Mouse (Mus musculus): Measurements from ENCODE around the gene Auh. TPM values are rescaled to one million over a fixed set of nuclear protein-coding genes. Genes with fewer than 3 reads are reported as not detected.
A peak's percentile ranks its signal among the peaks of the same experiment; 100 is the strongest.

Auh gene
- 39.9 and 42.0 TPM in 2 replicates for polyA plus RNA-seq (2015; fragmentation: Nextera tagmentation; extraction: Ambion mirVana)

DNA sequence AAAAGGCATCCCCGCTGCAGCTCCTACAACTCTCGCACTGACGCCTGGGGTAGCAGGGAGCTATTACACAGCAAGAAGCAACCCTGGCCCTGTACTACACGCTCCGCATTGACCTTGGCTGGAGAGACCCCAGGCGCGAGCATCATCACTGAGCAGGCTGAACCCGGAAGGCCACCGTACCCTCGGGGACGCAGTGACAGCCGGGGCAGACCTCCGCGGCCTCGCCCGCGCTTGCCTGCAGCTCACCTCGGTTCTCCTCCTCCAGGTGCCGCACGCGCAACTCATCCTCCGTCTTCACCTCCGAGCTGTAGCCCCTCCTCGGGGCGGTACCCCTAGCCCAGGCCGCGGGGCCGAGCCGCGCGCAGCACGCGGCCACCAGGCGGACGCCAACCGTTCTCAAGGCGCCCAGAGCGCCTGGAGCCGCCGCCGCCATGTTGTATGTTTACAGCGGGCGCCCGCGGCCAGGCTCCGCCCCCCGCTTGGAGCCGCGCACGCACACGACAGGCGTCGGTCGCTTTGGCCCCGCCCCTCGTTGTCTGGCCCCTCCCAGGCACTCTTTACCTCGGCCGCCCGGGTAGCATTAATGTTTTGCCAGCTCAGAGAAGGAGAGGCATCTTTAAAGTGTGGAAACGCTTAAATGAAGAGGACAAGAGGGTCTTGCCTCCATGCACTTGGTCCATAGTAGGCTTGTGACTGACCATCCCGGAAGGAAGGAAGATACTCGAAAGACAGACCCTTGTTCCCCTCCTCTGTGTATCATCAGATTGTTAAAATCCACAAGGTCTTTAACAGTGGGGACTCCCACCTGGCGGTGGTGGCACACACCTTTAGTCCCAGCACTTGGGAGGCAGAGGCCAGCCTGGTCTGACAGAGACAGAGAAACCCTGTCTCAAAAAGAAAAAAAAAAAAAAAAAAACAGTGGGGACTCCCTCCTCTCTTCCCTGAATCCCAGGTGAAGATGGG, at the start of gene Auh:
Gene Auh (minus strand): TSS at position 473 of the 963 bp plus-strand sequence.
- ATAC-seq (ENCODE audit: low FRiP score, low read depth): peak; percentile 97

DNA sequence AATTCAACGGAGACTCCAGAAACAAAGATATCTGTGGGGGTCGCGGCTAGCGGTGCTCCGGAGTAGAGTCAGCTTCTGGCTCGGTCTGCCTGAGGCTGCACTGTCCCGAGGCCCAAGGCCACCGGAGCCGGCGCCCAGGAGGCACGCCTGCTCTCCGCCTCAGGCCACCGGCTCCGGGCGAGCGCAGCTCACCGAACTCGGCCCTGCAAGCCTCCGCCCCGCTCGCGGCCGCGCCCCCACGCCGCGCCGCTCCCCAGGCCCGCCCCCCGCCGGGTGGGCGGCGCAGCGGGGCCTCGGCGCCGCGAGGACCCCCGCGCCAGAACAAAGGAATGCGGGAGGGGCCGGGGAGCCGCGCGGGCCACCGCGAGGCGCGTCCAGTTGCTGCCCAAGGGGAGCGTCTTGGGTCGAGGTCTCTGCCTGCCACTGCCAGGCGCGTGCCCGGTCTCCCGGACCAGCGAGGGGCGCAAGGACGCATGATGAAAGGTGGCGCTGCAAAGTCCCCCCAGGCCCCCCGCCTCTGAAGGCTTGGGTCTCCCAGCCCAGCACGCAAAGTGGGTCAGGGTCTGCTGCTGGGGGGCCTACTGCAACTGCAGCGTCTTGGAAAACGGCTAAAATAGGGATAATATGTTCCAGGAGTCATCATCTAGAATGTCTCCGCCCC, 49.0 kb upstream of the Auh start:
- Histone ChIP-seq H3K27me3 (peaks cover 12% of the 10 kb centered on the region), H3K9ac (peak overlapping the region; percentile 82), H3K4me3 (peak overlapping the region; percentile 88), H3K4me2 (replicated peaks) (peak overlapping the region; percentile 99), H3K9me3 (no peaks in the 10 kb centered on the region), H3K27ac (peak overlapping the region; percentile 69), H3K4me1 (peaks cover 49% of the 10 kb centered on the region), H3K36me3 (no peaks in the 10 kb centered on the region)
- WGBS: under 1% methylated on average over 58 of the region's 64 CpGs
- ATAC-seq (ENCODE audit: low FRiP score, low read depth): peak; percentile 16; the same call in 1 of the 2 replicates

More for the DNA sequence above, at the start of gene Auh:
- Histone ChIP-seq H3K4me1 (peaks cover 21% of the 10 kb centered on the region), H3K4me3 (peak within 1 kb of the TSS; percentile 87), H3K27me3 (no peaks in the 10 kb centered on the region), H3K36me3 (no peaks in the 10 kb centered on the region), H3K27ac (peak within 1 kb of the TSS; percentile 75), H3K9ac (peak within 1 kb of the TSS; percentile 86), H3K4me2 (replicated peaks) (peak within 1 kb of the TSS; percentile 80), H3K9me3 (no peaks in the 10 kb centered on the region)
- WGBS: under 1% methylated on average over 63 of the region's 63 CpGs

DNA sequence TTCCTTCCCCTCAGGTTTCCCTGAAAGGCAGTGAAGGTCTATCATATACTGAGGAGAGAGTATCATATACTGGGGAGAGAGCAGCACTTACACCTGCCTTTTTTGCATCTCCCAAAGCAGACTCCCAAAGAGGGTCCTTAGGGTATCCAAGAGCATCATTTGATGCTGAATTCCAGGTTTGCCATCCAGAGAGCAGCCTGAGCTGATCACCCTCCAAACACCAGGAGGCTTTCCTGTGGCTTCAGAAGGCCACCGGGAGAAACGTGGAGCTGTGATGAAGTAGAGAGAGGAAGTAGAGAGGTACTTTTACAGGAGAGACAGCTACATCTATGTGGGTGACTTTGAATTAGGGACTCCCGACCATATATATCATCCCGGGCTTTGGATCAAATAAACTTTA, 48.3 kb upstream of the Auh start:
- Histone ChIP-seq H3K36me3 (no peaks in the 10 kb centered on the region), H3K27me3 (peaks cover 9% of the 10 kb centered on the region), H3K9ac (peak overlapping the region; percentile 82), H3K4me3 (peak overlapping the region; percentile 88), H3K27ac (no peak overlapping the region), H3K4me1 (peaks cover 52% of the 10 kb centered on the region), H3K4me2 (replicated peaks) (peak overlapping the region; percentile 99), H3K9me3 (no peaks in the 10 kb centered on the region)
- WGBS: 19% methylated on average over 4 of the region's 4 CpGs
- ATAC-seq (ENCODE audit: low FRiP score, low read depth): no peak

DNA sequence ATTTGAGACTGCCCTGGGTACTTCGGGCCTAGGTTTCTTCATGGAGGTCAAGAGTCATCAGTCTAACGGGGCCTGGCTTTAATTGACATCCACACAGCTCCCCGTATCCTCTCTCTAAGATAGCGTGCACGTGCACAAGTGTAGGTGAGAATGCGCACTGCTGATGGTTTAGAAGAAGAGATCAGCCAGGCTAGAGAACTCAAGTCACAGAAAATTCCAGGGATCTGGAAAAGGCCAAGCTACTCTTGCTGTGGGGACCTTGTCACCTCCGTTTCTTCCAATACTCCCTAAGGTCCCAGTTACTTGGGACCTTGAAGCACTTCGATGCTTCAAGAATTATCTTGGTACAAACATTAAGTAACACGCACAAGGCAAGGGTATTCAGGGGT, 47.7 kb upstream of the Auh start:
- Histone ChIP-seq H3K9ac (no peak overlapping the region), H3K4me2 (replicated peaks) (peak overlapping the region; percentile 99), H3K4me1 (peaks cover 51% of the 10 kb centered on the region), H3K27me3 (peaks cover 7% of the 10 kb centered on the region), H3K4me3 (peak overlapping the region; percentile 5; the same call in 1 of the 2 replicates), H3K9me3 (no peaks in the 10 kb centered on the region), H3K36me3 (no peaks in the 10 kb centered on the region), H3K27ac (no peak overlapping the region)
- WGBS: 53% methylated on average over 9 of the region's 9 CpGs
- no peak for ATAC-seq (ENCODE audit: low FRiP score, low read depth)

DNA sequence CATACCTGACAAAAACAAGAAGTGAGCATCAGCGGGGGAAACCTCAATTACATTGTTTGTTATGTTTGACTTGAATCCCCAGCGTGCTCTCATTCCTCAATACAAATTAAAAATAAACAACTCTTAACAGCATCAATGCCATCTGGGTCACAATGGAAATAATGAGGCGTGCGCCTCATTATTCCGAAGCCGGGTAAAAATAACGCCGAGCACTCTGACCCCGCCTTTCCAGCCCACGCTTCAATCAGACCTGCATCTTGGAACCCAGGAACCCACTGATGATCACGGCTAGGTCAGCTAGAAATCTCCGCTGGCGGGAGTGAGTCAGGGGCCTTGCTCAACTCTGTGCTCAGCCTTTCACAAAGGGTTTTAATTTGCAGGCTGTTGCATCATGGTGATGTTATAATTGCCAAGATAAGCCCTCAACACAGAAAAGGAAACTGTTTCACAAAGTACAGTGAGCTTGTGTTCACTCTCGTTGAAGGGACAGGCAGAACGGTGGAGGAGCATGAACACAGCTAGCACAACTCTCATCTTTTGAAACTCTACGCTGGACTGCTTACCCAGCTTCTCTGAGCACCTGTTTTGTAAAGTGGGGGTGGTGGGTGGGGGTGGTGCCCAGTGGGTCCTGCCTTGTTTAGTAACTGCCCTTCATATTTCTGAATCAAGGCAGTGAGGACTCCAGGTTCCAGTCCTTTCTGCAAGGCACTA, 47.2 kb upstream of the Auh start:
- Histone ChIP-seq H3K27me3 (peaks cover 1% of the 10 kb centered on the region; the same call in 1 of the 2 replicates), H3K4me2 (replicated peaks) (peak overlapping the region; percentile 99), H3K9me3 (no peaks in the 10 kb centered on the region), H3K4me3 (peak overlapping the region; percentile 10; the same call in 1 of the 2 replicates), H3K27ac (no peak overlapping the region; the same call in 1 of the 2 replicates), H3K9ac (peak overlapping the region; percentile 45; the same call in 1 of the 2 replicates), H3K36me3 (no peaks in the 10 kb centered on the region), H3K4me1 (peaks cover 47% of the 10 kb centered on the region)
- 18% methylated on average over 16 of the region's 16 CpGs for WGBS
- no peak for ATAC-seq (ENCODE audit: low FRiP score, low read depth)

DNA sequence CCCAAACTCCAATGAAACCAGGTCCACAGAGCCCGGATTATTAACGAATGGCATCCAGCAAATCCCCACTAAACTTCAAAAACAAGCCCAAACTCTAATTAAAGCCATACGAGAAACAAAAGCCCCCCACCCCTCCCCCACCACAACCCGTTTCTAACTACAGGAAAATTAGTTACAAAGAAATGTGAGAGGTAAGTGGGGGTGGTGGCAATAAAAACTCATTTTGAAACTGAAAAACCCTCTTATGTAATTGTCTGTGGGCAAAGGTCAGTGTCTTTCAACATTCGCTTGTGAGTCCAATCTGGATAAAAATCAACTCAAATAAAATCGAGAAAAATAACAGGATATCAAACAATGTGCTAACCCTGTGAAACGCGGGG, 46.6 kb upstream of the Auh start:
- H3K27ac ChIP-seq: no peak overlapping the region
- WGBS: 9% methylated on average over 8 of the region's 8 CpGs
- no peak for ATAC-seq (ENCODE audit: low FRiP score, low read depth)
- H3K4me2 ChIP-seq (replicated peaks): peak overlapping the region; percentile 99
- no peaks in the 10 kb centered on the region for H3K36me3 ChIP-seq
- H3K4me3 ChIP-seq: peak overlapping the region; percentile 10; the same call in 1 of the 2 replicates
- no peaks in the 10 kb centered on the region for H3K27me3 ChIP-seq
- H3K4me1 ChIP-seq: peaks cover 45% of the 10 kb centered on the region
- no peaks in the 10 kb centered on the region for H3K9me3 ChIP-seq
- H3K9ac ChIP-seq: peak overlapping the region; percentile 45; the same call in 1 of the 2 replicates

DNA sequence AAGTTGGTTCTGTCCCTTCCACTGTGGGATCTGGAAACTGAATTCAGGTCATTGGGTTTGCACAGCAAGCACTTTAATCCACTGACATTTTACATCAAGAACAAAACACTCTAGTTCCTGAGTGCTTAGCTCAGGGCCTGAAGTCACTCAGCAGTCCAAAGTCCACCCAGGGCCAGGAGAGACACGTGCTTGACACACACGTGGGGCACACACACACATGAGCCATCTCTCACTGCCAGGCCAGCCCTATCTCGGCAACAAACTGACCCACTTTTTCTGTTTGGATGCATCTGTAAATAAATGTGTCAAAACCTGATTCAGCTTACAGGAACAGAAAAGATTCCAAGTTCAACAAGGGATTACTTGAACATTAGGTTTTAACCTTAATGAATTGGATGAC, 45.2 kb upstream of the Auh start:
- Histone ChIP-seq H3K4me2 (replicated peaks) (no peak overlapping the region), H3K4me1 (peaks cover 45% of the 10 kb centered on the region), H3K27ac (no peak overlapping the region), H3K9ac (no peak overlapping the region), H3K36me3 (no peaks in the 10 kb centered on the region), H3K4me3 (no peak overlapping the region), H3K27me3 (no peaks in the 10 kb centered on the region), H3K9me3 (no peaks in the 10 kb centered on the region)
- 41% methylated on average over 3 of the region's 3 CpGs for WGBS
- ATAC-seq (ENCODE audit: low FRiP score, low read depth): no peak

DNA sequence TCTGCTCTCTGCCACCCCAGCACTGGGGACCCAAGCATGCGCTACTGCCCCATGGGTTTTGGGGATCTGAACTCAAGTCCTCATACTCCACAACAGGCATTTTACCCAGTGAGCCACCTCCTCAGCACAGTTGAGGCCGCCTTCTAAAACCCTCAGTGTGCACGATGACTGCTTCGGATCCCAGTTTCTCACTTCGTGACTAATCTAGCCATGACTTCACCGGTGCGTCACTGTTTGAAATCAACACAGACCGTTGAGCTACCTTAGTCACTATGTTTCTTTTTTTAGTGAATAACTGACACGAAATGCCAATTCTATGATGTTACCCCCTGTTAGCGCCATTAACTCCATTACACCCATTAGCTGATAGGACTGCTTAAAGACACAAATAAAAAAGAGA, 43.9 kb upstream of the Auh start:
- ATAC-seq (ENCODE audit: low FRiP score, low read depth): no peak
- peaks cover 5% of the 10 kb centered on the region for H3K36me3 ChIP-seq
- H3K4me2 ChIP-seq (replicated peaks): no peak overlapping the region
- no peaks in the 10 kb centered on the region for H3K9me3 ChIP-seq
- 95% methylated on average over 10 of the region's 10 CpGs for whole genome bisulfite sequencing
- H3K27me3 ChIP-seq: no peaks in the 10 kb centered on the region
- no peak overlapping the region for H3K9ac ChIP-seq
- no peak overlapping the region for H3K27ac ChIP-seq
- no peak overlapping the region for H3K4me3 ChIP-seq
- H3K4me1 ChIP-seq: peaks cover 40% of the 10 kb centered on the region

DNA sequence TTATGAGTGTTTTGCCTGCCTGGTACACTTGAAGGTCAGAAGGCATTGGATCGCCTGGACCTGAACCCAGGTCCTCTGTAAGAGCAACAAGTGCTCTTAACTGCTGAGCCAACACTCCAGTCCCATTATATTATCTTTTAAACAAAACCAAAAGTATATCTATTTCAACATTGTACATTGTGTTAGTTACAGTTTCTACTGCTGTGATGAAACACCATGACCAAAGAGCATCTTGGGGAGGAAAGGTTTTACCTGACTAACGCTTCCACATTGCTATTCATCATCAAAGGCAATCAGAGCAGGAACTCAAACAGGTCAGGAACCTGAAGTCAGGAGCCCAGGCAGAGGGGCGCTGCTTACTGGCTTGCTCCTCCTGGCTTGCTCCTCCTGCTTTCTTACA, 43.1 kb upstream of the Auh start:
- no peaks in the 10 kb centered on the region for H3K9me3 ChIP-seq
- H3K36me3 ChIP-seq: peaks cover 13% of the 10 kb centered on the region
- WGBS: 87% methylated on average over 3 of the region's 3 CpGs
- no peak for ATAC-seq (ENCODE audit: low FRiP score, low read depth)
- no peaks in the 10 kb centered on the region for H3K27me3 ChIP-seq
- no peak overlapping the region for H3K4me2 ChIP-seq (replicated peaks)
- H3K9ac ChIP-seq: no peak overlapping the region
- no peak overlapping the region for H3K27ac ChIP-seq
- peaks cover 35% of the 10 kb centered on the region for H3K4me1 ChIP-seq
- no peak overlapping the region for H3K4me3 ChIP-seq

DNA sequence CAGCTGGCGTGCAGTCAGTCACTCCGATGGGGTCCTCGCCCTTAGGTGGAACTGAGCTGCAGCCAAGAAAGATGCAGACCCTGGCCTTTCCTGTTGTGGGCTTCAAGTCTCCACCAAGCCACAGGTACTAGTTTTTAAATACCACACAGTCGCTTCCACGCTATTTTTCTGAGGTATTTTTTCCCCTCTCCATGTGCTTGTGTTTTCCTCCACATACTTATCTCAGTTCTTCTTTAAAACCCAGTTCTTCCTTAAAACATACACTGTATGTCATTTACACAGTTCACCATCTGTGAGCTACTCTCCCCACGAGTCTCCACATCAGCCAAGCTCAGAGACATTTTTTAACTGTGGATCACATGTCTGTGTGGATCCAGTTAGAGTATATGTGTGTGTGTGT, 41.4 kb upstream of the Auh start:
- WGBS: 81% methylated on average over 6 of the region's 6 CpGs
- H3K4me3 ChIP-seq: no peak overlapping the region
- peaks cover 30% of the 10 kb centered on the region for H3K36me3 ChIP-seq
- no peak overlapping the region for H3K27ac ChIP-seq
- no peak overlapping the region for H3K9ac ChIP-seq
- H3K4me2 ChIP-seq (replicated peaks): no peak overlapping the region
- H3K27me3 ChIP-seq: no peaks in the 10 kb centered on the region
- ATAC-seq (ENCODE audit: low FRiP score, low read depth): no peak
- H3K4me1 ChIP-seq: peaks cover 18% of the 10 kb centered on the region
- no peaks in the 10 kb centered on the region for H3K9me3 ChIP-seq

DNA sequence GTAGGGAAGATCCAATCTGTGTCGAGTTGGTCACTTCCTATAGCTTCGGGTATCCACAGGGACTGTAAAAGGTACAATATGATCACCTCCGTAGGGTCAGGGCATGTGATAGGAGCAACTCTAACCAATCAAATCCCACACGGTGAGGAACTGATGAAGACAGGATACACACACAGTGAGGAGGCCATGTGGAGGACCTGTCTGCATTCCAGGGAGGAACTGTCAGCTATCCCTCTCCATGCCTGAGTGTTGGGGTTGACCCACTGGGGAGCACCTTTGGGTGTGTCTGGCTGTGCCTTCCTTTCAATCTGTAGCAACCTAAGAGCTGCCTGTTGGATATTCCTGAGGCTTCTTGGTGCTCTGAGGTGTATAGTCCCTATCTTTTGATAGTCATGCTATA, 33.4 kb upstream of the Auh start:
- no peaks in the 10 kb centered on the region for H3K27me3 ChIP-seq
- H3K27ac ChIP-seq: no peak overlapping the region
- peaks cover 36% of the 10 kb centered on the region for H3K36me3 ChIP-seq
- no peak overlapping the region for H3K9ac ChIP-seq
- no peak overlapping the region for H3K4me3 ChIP-seq
- WGBS: 87% methylated on average over 4 of the region's 4 CpGs
- no peaks in the 10 kb centered on the region for H3K4me1 ChIP-seq
- ATAC-seq (ENCODE audit: low FRiP score, low read depth): no peak
- H3K9me3 ChIP-seq: no peaks in the 10 kb centered on the region
- no peak overlapping the region for H3K4me2 ChIP-seq (replicated peaks)

DNA sequence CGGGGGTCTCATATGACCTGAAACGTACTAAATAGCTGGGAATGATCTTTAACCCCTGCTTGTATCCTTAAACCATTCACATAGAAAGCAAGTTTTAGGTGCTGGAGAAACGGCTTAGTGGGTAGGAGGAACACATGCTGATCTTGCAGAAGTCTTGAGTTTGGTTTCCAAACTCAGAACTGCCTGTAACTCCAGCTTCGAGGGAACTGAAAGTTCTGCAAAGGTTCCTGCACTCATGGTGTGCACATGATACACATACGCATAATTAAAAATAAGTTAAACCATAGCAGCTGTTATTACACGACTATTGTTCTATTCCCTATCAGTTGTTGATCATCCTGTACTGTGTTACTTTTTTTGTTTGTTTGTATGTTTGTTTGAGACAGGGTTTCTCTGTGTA, 32.9 kb upstream of the Auh start:
- H3K4me2 ChIP-seq (replicated peaks): no peak overlapping the region
- H3K9ac ChIP-seq: no peak overlapping the region
- H3K27ac ChIP-seq: no peak overlapping the region
- no peaks in the 10 kb centered on the region for H3K4me1 ChIP-seq
- 85% methylated on average over 6 of the region's 6 CpGs for WGBS
- no peak overlapping the region for H3K4me3 ChIP-seq
- no peak for ATAC-seq (ENCODE audit: low FRiP score, low read depth)
- no peaks in the 10 kb centered on the region for H3K9me3 ChIP-seq
- H3K27me3 ChIP-seq: no peaks in the 10 kb centered on the region
- peaks cover 31% of the 10 kb centered on the region for H3K36me3 ChIP-seq
